Mouse (Mus musculus) layer of hippocampus, adult 6 months (tissue): Measurements from ENCODE around the gene Srpk3. TPM values are rescaled to one million over a fixed set of nuclear protein-coding genes. Genes with fewer than 3 reads are reported as not detected.

Experiments used
- long read RNA-seq, 2 experiments: library from polyadenylated mRNA; unstranded; transcript quantifications; one replicate each; pipeline ENCODE4 v2.0.0; 2019 to 2020
- polyA plus RNA-seq: library from polyadenylated mRNA; unstranded; fragments of <200 nt; fragmentation: Nextera tagmentation; gene quantifications from 2 replicates; pipeline ENCODE4 v1.2.3, GENCODE M21; 2021

Srpk3 gene
- polyA plus RNA-seq = 0.50 and 0.78 TPM in 2 replicates
- long read RNA-seq, experiment 1, partial matches to known transcripts = 1 of 2 reads
- long read RNA-seq, experiment 1, other reads (novel, unspliced or antisense) = 1 of 2 reads
- long read RNA-seq, experiment 2, partial matches to known transcripts = 1 of 4 reads
- long read RNA-seq, experiment 2, other reads (novel, unspliced or antisense) = 2 of 4 reads

DNA sequence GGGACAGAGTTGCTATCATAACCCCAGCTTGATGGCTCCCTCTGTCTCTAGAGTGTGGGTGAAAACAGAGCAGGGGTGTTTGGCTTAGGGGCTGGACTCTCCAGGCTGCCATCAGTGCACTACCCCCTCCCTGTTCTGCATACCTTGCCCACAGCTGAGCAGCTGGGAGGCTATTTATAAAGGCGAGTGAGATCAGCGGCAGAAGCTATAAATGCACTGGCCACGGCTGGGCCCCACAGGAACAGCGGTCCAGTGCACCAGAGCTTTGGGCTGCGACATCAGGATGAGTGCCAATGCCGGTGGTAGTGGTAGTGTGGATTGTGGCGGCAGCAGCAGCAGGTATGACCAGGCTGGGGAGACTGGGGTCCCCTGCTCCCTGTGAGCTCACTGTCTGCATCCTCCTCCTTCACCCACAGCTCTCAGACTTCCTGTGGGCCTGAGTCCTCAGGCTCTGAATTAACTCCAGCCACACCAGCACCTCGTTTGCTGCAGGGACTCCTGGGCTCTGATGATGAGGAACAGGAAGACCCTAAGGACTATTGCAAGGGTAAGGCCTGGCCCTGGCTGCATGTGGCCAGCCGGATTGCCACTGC lies at the start of gene Srpk3:
Gene Srpk3 (plus strand): TSS at position 238 of the 593 bp plus-strand sequence.

DNA sequence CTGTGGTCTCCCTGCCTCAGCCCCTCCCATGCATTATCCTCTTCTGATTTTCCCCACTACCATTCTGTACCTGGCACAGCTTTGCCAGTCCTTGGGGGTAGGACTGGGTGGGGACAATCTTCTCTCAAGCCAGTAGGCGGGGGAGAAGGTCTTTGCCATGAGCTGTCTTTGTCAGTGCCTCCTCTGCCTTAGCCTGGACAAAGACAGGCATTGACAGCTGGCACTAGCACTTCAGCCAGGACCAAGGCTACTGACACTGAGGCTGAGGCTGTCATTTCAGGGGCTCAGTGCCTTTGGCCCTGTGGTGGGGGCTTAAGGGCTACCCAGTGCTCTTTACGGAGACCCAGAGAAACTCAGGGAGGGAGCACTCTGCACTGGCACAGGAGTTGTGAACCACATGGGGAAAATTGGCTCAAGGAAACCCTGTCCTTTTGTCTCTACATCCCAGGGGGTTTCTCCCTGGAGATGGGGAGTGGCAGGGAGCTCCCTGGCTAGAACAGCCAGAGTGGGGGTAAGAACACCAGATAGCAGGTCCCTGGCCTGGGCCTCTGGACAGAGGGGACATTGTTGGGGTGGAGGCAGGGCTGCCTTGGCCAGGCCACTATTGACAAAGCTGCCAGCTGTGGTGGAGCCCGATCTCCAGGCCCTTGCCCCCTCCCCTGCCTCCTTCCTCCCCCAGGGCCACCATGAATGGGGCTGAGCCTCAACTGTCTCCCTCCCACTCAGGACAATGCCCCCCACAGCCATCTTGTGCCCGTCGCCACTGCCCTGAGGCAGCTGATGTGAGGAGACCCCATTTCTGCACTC lies 17.7 kb upstream of the Srpk3 start, which contains the start of gene Plxnb3:
Gene Plxnb3 (plus strand): TSS at position 757 of the 807 bp plus-strand sequence.

GRCm38 (mm10) chrX:73786364-73787224 lies 12.4 kb downstream of the Srpk3 start, which contains the start of the genes Idh3g and Ssr4:
Gene Idh3g (minus strand): TSS chrX:73786897.
Gene Ssr4 (plus strand): TSS chrX:73787028.

GRCm38 (mm10) chrX:73824185-73825151 lies 50.3 kb downstream of the Srpk3 start, which contains the start of gene Pdzd4:
Gene Pdzd4 (minus strand): TSS chrX:73824969.

Other genes starting within 250 kb of the Srpk3 start
- 0.05 and 0.11 TPM in 2 replicates for gene Dusp9, start 135.0 kb upstream of the Srpk3 start, polyA plus RNA-seq
- 91.8 and 102 TPM in 2 replicates for gene Pnck, start 114.3 kb upstream of the Srpk3 start, polyA plus RNA-seq
- gene Slc6a8, start 101.3 kb upstream of the Srpk3 start, polyA plus RNA-seq = 6.8 and 7.5 TPM in 2 replicates
- gene Bcap31, start 58.2 kb upstream of the Srpk3 start, polyA plus RNA-seq = 155 and 159 TPM in 2 replicates
- gene Abcd1, start 57.8 kb upstream of the Srpk3 start, polyA plus RNA-seq = 2.6 and 2.7 TPM in 2 replicates
- gene Plxnb3, start 17.3 kb upstream of the Srpk3 start, polyA plus RNA-seq = 2.7 and 3.8 TPM in 2 replicates
- gene Idh3g, start 12.5 kb downstream of the Srpk3 start, polyA plus RNA-seq = 198 and 218 TPM in 2 replicates
- 174 and 181 TPM in 2 replicates for gene Ssr4, start 12.6 kb downstream of the Srpk3 start, polyA plus RNA-seq
- 1.0 and 1.7 TPM in 2 replicates for gene Pdzd4, start 50.6 kb downstream of the Srpk3 start, polyA plus RNA-seq
- gene Avpr2, start 117.7 kb downstream of the Srpk3 start, polyA plus RNA-seq = not detected in 2 replicates
- gene L1cam, start 121.7 kb downstream of the Srpk3 start, polyA plus RNA-seq = 27.9 and 34.5 TPM in 2 replicates
- gene Arhgap4, start 147.5 kb downstream of the Srpk3 start, polyA plus RNA-seq = 0.51 and 0.67 TPM in 2 replicates
- gene Naa10, start 147.5 kb downstream of the Srpk3 start, polyA plus RNA-seq = 98.4 and 109 TPM in 2 replicates
- gene Renbp, start 156.4 kb downstream of the Srpk3 start, polyA plus RNA-seq = 9.4 and 10.0 TPM in 2 replicates
- 20.0 and 21.0 TPM in 2 replicates for gene Hcfc1, start 192.0 kb downstream of the Srpk3 start, polyA plus RNA-seq
- 4.4 and 5.3 TPM in 2 replicates for gene Irak1, start 249.5 kb downstream of the Srpk3 start, polyA plus RNA-seq